Mouse (Mus musculus) small intestine, adult 2 months (tissue): ENCODE results near the gene Gabrg3.

Source experiments
- CTCF ChIP-seq: fragments of 200-500 bp; IDR thresholded peaks from 2 replicates; pipeline ENCODE4 v1.5.1; 2012; ENCODE audit warnings: low read depth, mild to moderate bottlenecking, control low read depth, inconsistent platforms, low read length, moderate library complexity, mixed read lengths; ENCODE audit not compliant: insufficient replicate concordance, insufficient read length; ENCODE audit errors: extremely low read depth
- POLR2A ChIP-seq: fragments of 200-500 bp; IDR thresholded peaks from 2 replicates; pipeline ENCODE4 v1.6.1; 2012; ENCODE audit warnings: low read depth, mild to moderate bottlenecking, control low read depth, inconsistent platforms, low read length, moderate library complexity

DNA sequence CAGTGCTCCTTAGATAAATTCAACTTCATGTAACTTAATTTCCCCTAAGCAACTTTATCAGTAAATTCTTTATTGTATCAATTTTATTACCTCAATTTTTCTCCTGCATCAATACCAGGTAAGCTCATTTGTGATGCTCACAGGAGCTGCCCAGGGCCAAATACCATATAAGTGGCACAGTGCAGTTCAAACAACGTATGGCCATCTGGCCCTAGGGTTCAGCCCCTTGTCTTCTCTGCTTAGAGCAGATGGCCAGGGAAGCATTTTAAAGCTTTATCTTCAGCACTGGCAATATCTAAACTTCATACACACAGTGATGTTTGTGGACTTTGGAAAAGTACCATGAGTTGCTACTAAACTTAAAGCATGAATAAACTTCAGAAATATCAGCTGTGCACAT is 619.2 kb downstream of the Gabrg3 start:
- TF ChIP-seq POLR2A (no peak), CTCF (no peak)
